In the genomic region with DNA sequence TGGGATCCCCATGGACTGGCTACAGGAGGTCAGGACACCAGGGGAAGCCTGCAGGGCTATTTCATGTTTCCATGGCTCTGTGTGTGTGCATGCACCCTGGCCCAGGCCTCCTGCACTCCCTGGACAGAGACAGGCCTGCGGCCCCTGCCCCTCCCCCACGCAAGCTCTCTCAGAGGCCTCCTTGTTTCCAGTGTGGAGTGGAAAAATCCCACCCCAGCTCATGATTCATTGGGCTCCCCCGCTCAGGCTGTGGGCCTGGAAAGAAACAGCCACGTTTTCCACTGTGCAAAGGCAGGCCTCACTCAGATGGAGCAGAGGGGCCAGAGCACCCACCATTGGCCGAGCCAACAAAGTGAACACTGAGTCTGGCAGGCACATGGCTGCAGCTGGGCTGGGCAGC, we compare ENCODE assay signal across 9 mouse cellular contexts. TPM values are rescaled to one million over a fixed set of nuclear protein-coding genes. Genes with fewer than 3 reads are reported as not detected.
A peak's percentile ranks its signal among the peaks of the same experiment; 100 is the strongest.
DNase-seq lines count a peak whose midpoint lies in the region; ATAC-seq and TF ChIP-seq lines count a peak whose summit lies in the region.
"Had no signal": no experiment of that assay in that cellular context is flagged by ENCODE, and none has a peak within 500 bp of the region (broad histone marks: within the 10 kb centered on the region; RNA-seq: fewer than 3 reads in every experiment).

No protein-coding gene starts in this region.

- peak; percentile 70 for DNase-seq in adrenal gland, adult 2 months
- DNase-seq in adrenal gland, adult 18-20 months (ENCODE audit: low spot score in 2 of 2), result no peak
- peak; percentile 45 for DNase-seq in ovary, postnatal 14 days (ENCODE audit: low spot score)
- no peak for DNase-seq in ovary, adult 18-20 months (ENCODE audit: low spot score)
- DNase-seq in kidney, postnatal 0 days (ENCODE audit: low spot score), result peak; percentile 69
- peak; percentile 55 for DNase-seq in yolk sac, embryonic 10.5 days (ENCODE audit: low spot score)
- no peak for DNase-seq in spleen, postnatal 36 days (ENCODE audit: low spot score in 2 of 2)

- H3K9me3 ChIP-seq in kidney, postnatal 0 days (replicated peaks; ENCODE audit: low read length), result no peaks in the 10 kb centered on the region
- H3K9me3 ChIP-seq in midbrain, embryonic 12.5 days, result no peaks in the 10 kb centered on the region

- H3K36me3 ChIP-seq in kidney, postnatal 0 days (ENCODE audit: insufficient read depth, low read length), result peaks cover 7% of the 10 kb centered on the region; the same call in 1 of the 2 replicates
- no peaks in the 10 kb centered on the region for H3K36me3 ChIP-seq in midbrain, embryonic 12.5 days

- peak overlapping the region; percentile 37; the same call in 1 of the 2 replicates for H3K9ac ChIP-seq in kidney, postnatal 0 days (ENCODE audit: low read depth, low read length)
- H3K9ac ChIP-seq in midbrain, embryonic 12.5 days (replicated peaks), result no peak overlapping the region

- H3K4me3 ChIP-seq in kidney, postnatal 0 days (replicated peaks; ENCODE audit: low read depth, low read length), result no peak overlapping the region
- no peak overlapping the region for H3K4me3 ChIP-seq in midbrain, embryonic 12.5 days

- H3K4me2 ChIP-seq in kidney, postnatal 0 days (ENCODE audit: low read length), result no peak overlapping the region
- no peak overlapping the region for H3K4me2 ChIP-seq in midbrain, embryonic 12.5 days (replicated peaks)

- H3K27ac ChIP-seq in kidney, postnatal 0 days, result no peak overlapping the region
- H3K27ac ChIP-seq in midbrain, embryonic 12.5 days (replicated peaks), result no peak overlapping the region

- no peak for TF ChIP-seq CTCF in kidney, postnatal 0 days (IDR thresholded peaks at IDR 0.05; ENCODE audit: low read depth)

- H3K27me3 ChIP-seq in kidney, postnatal 0 days (ENCODE audit: insufficient read depth, low read length), result no peaks in the 10 kb centered on the region
- H3K27me3 ChIP-seq in midbrain, embryonic 12.5 days, result no peaks in the 10 kb centered on the region

- peaks cover 49% of the 10 kb centered on the region for H3K4me1 ChIP-seq in kidney, postnatal 0 days (replicated peaks; ENCODE audit: insufficient read depth, low read length)
- H3K4me1 ChIP-seq in midbrain, embryonic 12.5 days, result peaks cover 20% of the 10 kb centered on the region

- 42% methylated on average over 5 of the region's 5 CpGs for WGBS in kidney, postnatal 0 days
- 67% methylated on average over 5 of the region's 5 CpGs for WGBS in midbrain, embryonic 12.5 days

- peak; percentile 31; the same call in 1 of the 2 replicates for ATAC-seq in kidney, postnatal 0 days (replicated peaks; ENCODE audit: low FRiP score, low read depth)
- ATAC-seq in midbrain, embryonic 12.5 days (ENCODE audit: low FRiP score, low read depth), result peak; percentile 50

RNA-seq across cellular contexts. Expression of gene Col27a1, which starts 15.1 kb away (rescaled TPM):
- 10 to 100 TPM in 1 of 2 experiments, 1 to 10 TPM in 1; 8.4 to 13.0 TPM for total RNA-seq in adrenal gland, adult 2 months (2021)
- polyA plus RNA-seq in adrenal gland, adult 2 months (2012; rRNA removed), result 12.9 and 14.9 TPM in 2 replicates
- 10 to 100 TPM; 10.6 to 15.1 TPM for total RNA-seq in adrenal gland, adult 18-20 months (2021)
- 5.7 and 6.4 TPM in 2 replicates for polyA plus RNA-seq in kidney, postnatal 0 days (2015; fragmentation: Nextera tagmentation; extraction: Ambion mirVana)
- polyA plus RNA-seq in midbrain, embryonic 12.5 days (2016; fragmentation: Nextera tagmentation; extraction: Ambion mirVana), result 2.9 and 4.0 TPM in 2 replicates

RNA-seq across cellular contexts. Expression of gene Kif12, which starts 57.0 kb away (rescaled TPM):
- total RNA-seq in adrenal gland, adult 2 months (2021), result not detected
- 0.26 TPM in 1 of 2 replicates, not detected in the other for polyA plus RNA-seq in adrenal gland, adult 2 months (2012; rRNA removed)
- under 1 TPM in 1 of 2 experiments, not detected in 1; 0.17 TPM for total RNA-seq in adrenal gland, adult 18-20 months (2021)
- 98.4 and 108 TPM in 2 replicates for polyA plus RNA-seq in kidney, postnatal 0 days (2015; fragmentation: Nextera tagmentation; extraction: Ambion mirVana)
- polyA plus RNA-seq in midbrain, embryonic 12.5 days (2016; fragmentation: Nextera tagmentation; extraction: Ambion mirVana), result not detected in 2 replicates
- total RNA-seq: neutrophil, adult 5-6 weeks had no signal

Comparison
In these comparisons a context has a peak if more than half of its experiments do, and no peak if none do; other contexts are left out.
1. DNase-seq: peak in adrenal gland, adult 2 months (single experiment), ovary, postnatal 14 days (single experiment), kidney, postnatal 0 days (single experiment) and yolk sac, embryonic 10.5 days (single experiment); none in adrenal gland, adult 18-20 months (0 of 2), ovary, adult 18-20 months (single experiment) and spleen, postnatal 36 days (0 of 2).
2. RNA of gene Kif12, which starts 57.0 kb away (polyA plus RNA-seq): 98.4 to 108 TPM in kidney, postnatal 0 days; 0.26 TPM in adrenal gland, adult 2 months and not detected in midbrain, embryonic 12.5 days; every median in the first group is over 10 times any median in the second.